Mouse (Mus musculus) heart, postnatal 0 days (tissue): ENCODE data around the gene Twnk.

ENCODE experiments used
- CTCF ChIP-seq: IDR thresholded peaks from 2 replicates; pipeline ENCODE4 v1.5.1; 2016; ENCODE audit warnings: antibody characterized with exemption, control low read depth, low read depth
- EP300 ChIP-seq: IDR thresholded peaks from 2 replicates; pipeline ENCODE4 v1.6.1; 2016; ENCODE audit warnings: antibody characterized with exemption, low read depth

- TF ChIP-seq CTCF (peak; percentile 28), EP300 (no peak)
Measured at GRCm38 (mm10) chr19:45002301-45002700, 3.2 kb upstream of the Twnk start.
